Mouse (Mus musculus): Measurements from ENCODE around the gene Scaper.

The Scaper gene

DNA sequence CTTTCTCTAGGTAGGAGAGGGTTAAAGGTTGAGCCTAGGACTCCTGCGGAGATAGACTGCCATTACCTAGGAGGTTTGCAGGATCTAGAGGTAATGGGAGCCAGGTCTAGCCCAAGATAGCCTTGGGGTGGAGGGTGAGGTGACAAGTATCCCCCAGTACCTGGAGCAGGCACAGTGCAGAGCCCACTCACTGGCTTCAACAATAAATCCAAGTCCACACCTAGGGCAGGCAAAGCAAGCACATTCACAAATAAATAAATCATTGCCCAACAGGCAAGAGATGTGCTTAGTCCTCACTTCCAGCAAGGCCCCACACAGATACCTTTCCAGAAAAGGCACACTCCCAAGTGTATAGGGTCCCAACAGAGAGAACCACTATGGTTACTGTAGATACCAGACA lies 398.9 kb downstream of the Scaper start:
- peak; percentile 9 for DNase-seq

DNA sequence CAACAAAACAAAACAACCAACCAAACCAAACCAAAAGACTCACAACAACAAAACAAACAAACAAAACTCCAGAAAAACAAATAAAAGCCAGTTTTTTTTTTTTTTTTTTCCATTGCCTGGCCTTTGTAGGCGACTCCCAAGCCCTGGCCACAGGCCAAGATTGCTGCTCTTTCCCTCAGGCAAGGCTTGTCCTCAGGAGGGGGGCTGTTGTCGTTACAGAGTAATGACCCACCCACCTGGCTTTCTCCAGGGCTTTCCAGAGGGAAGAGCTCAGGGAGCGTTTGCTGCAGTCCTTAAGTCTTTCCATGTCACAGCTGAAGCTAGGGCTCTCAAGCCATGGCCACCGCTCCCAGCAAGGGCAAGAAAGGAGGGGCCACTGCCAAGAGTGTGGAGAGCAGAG lies 399.5 kb downstream of the Scaper start, which contains the start of gene Isl2:
TSS of gene Isl2 (plus strand) at position 296 of the 400 bp plus-strand sequence.
- no peak for DNase-seq

DNA sequence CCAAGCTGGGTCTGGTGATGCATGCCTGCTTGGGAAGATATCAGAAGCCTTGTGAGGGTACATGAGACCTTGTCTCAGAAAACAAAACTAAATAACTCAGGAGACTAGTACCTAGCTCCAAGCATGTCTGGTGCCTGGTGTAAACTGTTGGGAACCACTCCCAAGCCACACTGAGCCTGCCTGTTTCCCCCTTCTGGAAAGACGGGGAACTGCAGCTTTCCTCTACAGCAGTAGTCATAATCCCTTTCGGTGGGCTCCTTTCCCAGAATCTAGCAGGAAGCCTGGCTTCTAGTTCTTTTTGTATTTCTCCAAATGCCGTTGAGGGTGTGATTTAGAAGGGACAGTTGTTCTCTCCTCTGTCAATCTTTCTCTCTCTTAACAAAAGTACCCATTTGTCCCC lies 402.0 kb downstream of the Scaper start:
- DNase-seq = peak; percentile 62

DNA sequence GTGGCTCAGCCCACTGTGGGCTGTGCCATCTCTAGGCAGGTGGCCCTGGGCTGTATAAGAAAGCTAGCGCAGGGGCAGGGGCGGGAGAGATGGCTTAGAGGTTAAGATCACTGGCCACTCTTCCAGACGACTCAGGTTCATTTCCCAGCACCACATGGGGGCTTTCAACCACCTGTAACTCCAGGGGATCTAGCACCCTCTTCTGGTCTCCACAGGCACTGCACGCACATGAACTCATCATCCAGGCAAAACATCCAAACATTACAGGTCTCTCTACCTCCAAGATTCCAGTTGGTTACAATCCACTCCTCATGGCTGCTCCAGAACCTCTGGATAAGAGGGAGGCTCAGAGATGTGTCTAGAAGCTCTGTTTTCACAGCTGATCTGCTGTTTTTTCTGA lies 412.2 kb downstream of the Scaper start:
- no peak for DNase-seq

DNA sequence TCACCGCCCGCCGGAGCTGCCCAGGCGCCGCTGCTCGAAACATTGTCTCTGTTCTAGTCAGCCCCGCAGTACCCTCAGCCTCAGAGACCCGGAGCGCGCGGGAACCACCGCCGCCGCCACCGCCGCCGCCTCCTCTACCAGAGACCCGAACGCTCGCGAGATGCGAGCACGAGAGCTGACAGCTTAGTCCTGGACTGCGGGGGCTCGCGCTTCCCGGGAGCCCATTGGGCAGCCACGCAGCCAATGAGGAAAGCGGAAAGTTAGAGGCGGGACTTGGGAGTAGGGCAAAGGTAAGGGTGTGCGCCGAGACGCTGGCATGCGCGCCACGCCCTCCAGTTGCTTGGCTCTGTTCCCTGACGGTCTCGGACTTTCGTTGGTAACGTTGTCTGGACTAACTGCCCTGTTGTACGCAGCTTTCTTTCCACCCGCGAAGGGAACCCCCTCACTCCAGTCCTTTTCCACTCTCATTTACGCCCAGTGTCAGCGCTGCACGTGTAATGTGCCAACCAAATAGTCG lies 425.8 kb downstream of the Scaper start, which contains the start of gene Etfa:
TSS of gene Etfa (minus strand) at position 217 of the 517 bp plus-strand sequence.
- DNase-seq = peak; percentile 97

DNA sequence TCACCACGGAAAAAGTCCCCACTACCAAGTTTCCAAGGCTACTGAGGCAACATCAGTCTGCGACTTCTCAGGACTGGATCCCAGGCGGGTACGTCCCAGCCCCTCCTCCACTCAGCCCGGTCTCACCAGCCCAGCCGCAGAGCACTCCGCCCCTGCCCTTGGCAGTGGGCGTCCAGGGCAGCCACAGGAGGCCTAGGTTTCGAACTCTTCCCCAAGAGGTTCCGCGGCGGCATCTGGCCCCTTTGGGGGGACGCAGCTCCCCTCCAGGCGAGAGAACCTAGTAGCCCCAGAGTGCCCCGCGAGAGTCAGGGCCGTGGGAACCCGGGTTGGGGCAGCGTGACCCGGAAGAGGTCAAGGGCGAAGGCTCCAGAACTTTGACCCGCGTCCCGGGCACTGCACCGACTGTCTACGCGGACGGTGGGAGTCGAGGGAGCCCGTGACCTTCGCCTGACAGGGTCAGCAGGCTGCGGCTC lies 426.4 kb downstream of the Scaper start:
- DNase-seq = no peak

DNA sequence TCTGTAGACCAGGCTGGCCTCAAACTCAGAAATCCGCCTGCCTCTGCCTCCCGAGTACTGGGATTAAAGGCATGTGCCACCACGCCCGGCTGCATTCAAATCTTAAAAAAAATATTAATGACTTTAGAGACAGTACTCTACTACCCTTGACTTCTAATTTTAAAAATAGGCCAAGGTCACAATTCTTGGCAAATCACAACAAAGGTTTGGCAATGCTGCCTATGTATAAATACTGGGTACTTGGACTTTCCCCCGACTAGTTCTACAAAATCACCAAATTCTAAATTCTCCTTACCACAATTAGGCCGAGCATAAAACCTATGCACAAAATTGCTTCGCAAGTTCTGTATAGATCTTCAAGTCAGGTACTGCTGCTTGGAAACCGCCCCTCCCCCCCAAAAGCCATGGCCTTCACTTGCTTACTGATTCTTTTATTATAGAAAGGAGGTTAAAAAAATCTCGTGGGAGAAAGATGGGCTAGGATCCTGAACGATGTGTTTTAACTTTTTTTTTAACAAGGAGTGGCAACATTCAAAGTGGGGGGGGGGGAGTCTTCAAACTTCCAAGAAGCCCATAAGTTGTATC lies 427.2 kb downstream of the Scaper start:
- DNase-seq = peak; percentile 12

DNA sequence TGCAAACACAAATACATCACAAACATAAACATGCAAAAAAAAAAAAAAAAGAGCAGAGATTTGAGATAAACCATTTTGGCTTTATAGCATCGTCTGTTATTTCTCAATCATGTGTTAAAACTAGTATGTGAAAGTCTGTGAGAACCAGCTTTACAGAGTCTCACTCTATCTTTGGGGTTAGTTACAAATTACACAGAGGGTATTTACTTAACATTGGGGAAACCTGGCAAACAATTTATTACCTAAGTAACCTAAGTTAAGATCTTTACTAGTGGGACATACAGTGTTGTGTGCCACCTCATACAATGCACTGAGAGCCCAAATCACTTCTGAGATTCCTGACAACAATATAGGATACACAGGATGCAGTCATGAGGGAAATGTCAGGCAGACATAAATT lies 428.2 kb downstream of the Scaper start:
- DNase-seq = no peak

DNA sequence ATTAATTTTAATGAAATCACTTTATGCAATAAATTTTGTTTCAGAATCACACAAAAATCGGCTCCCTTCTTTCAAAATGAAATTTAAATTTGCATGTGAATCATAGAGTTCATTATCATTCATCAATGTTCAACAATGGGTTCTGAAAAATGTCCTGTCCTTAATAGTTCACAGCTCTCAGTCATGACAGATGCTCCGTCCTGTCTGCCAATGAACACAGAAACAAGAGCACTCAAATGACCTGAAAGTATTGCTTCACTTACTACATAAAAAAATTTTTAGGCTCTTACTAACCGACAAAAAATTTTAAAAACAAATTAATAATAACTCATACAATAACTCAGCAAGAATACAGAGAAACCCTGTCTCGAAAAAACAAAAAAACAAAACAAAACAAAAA lies 429.2 kb downstream of the Scaper start:
- DNase-seq = no peak

DNA sequence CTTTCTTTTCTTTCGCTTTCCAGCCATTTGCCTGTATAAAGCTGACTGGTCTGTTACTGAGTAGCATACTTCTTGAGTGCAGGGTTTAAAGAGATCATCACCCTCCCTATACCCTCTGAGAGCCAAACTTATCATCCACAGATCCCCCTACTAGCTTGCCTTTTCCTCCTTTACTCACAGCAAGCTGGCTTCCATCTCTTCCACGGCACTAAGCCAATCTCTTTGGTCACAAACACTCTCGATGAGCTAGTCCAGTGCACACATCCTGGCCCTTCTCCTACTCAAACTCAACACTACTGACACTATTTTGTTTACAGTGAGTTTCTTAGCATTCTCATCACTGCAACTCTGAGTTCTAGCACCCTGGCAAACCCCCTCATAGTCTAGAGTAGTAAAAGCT lies 430.0 kb downstream of the Scaper start:
- DNase-seq = no peak
